Mouse (Mus musculus) adrenal gland, adult 2 months (tissue): ENCODE data around the gene Mrps23. TPM values are rescaled to one million over a fixed set of nuclear protein-coding genes. Genes with fewer than 3 reads are reported as not detected.
A peak's percentile ranks its signal among the peaks of the same experiment; 100 is the strongest.

Experiments used
- DNase-seq: peaks from one replicate; pipeline ENCODE4 v3.0.0; 2021
- long read RNA-seq: library from polyadenylated mRNA; stranded (forward); transcript quantifications from one replicate; pipeline ENCODE4 v2.0.0, GENCODE M21; 2021
- polyA plus RNA-seq: library from polyadenylated mRNA; depleted of rRNA; stranded (reverse); fragments of >200 nt; gene quantifications from 2 replicates; pipeline ENCODE4 v1.2.3, GENCODE M21; 2012; rRNA removed
- total RNA-seq, 2 experiments: library from RNA; stranded (reverse); gene quantifications; 2 replicates each; pipeline ENCODE4 v1.2.3; 2021

Gene Mrps23
- total RNA-seq (100 to 1,000 TPM; 194 to 208 TPM), polyA plus RNA-seq (44.9 and 51.2 TPM in 2 replicates)
- long read RNA-seq, transcript Mrps23-201 (5 exons, 1,332 nt), result major isoform, 63 of 89 reads
- long read RNA-seq, transcript Mrps23-203 (5 exons, 1,404 nt), result minor isoform, 13 of 89 reads
- long read RNA-seq, partial matches to known transcripts, result 3 of 89 reads
- long read RNA-seq, other reads (novel, unspliced or antisense), result 10 of 89 reads

- DNase-seq, result peak; percentile 96
Observed at GRCm38 (mm10) chr11:88203712-88204532, at the start of gene Mrps23. Gene Mrps23 (plus strand): TSS chr11:88204388.

GRCm38 (mm10) chr11:88154500-88154899 lies 49.7 kb upstream of the Mrps23 start:
- DNase-seq, result no peak

GRCm38 (mm10) chr11:88155451-88155850 lies 48.7 kb upstream of the Mrps23 start:
- DNase-seq, result peak; percentile 65

GRCm38 (mm10) chr11:88155998-88156397 lies 48.2 kb upstream of the Mrps23 start:
- DNase-seq, result no peak

GRCm38 (mm10) chr11:88156403-88156802 lies 47.8 kb upstream of the Mrps23 start:
- DNase-seq, result no peak

- DNase-seq, result peak; percentile 52
Observed at GRCm38 (mm10) chr11:88158842-88159246, 45.3 kb upstream of the Mrps23 start.

GRCm38 (mm10) chr11:88159389-88159788 lies 44.8 kb upstream of the Mrps23 start:
- DNase-seq, result no peak

GRCm38 (mm10) chr11:88160316-88160715 lies 43.9 kb upstream of the Mrps23 start:
- DNase-seq, result peak; percentile 55

GRCm38 (mm10) chr11:88161051-88161581 lies 43.1 kb upstream of the Mrps23 start:
- DNase-seq, result peak; percentile 88

GRCm38 (mm10) chr11:88161651-88162362 lies 42.4 kb upstream of the Mrps23 start:
- peak; percentile 96 for DNase-seq

- no peak for DNase-seq
Observed at GRCm38 (mm10) chr11:88162740-88163139, 41.4 kb upstream of the Mrps23 start.

GRCm38 (mm10) chr11:88164213-88164723 lies 39.9 kb upstream of the Mrps23 start:
- DNase-seq, result no peak

- DNase-seq, result peak; percentile 96
Observed at GRCm38 (mm10) chr11:88164801-88165377, 39.3 kb upstream of the Mrps23 start.

GRCm38 (mm10) chr11:88165683-88166364 lies 38.4 kb upstream of the Mrps23 start:
- DNase-seq, result peak; percentile 78

GRCm38 (mm10) chr11:88166471-88166870 lies 37.7 kb upstream of the Mrps23 start:
- DNase-seq, result no peak

GRCm38 (mm10) chr11:88168611-88169010 lies 35.6 kb upstream of the Mrps23 start:
- no peak for DNase-seq

- no peak for DNase-seq
Observed at GRCm38 (mm10) chr11:88169531-88170040, 34.6 kb upstream of the Mrps23 start.

GRCm38 (mm10) chr11:88170606-88171005 lies 33.6 kb upstream of the Mrps23 start:
- no peak for DNase-seq

- DNase-seq, result no peak
Observed at GRCm38 (mm10) chr11:88171876-88172442, 32.2 kb upstream of the Mrps23 start.

GRCm38 (mm10) chr11:88172601-88173325 lies 31.4 kb upstream of the Mrps23 start:
- DNase-seq, result peak; percentile 72
